ENCODE assay signal across 15 mouse cellular contexts in genomic region chr14:25591426-25591825, GRCm38 (mm10).
"Had no signal": no experiment of that assay in that cellular context is flagged by ENCODE, and none has a peak within 500 bp of the region (broad histone marks: within the 10 kb centered on the region; RNA-seq: fewer than 3 reads in every experiment).

No protein-coding gene starts in this region.

- H3K9me3 ChIP-seq: neural tube, embryonic 12.5 days; neural tube, embryonic 13.5 days; stomach, embryonic 15.5 days had no signal

- DNase-seq: retina, postnatal 1 day; right cerebral cortex, adult 18-20 months; right cerebral cortex, postnatal 14 days; right cerebral cortex, postnatal 25 days; right cerebral cortex, postnatal 4 days; spleen, adult 18-20 months; thymus, adult 18-20 months; thymus, adult 2 months; thymus, postnatal 14 days; thymus, postnatal 25 days; thymus, postnatal 36 days; thymus, postnatal 4 days had no signal

- H3K4me2 ChIP-seq: neural tube, embryonic 12.5 days; neural tube, embryonic 13.5 days; stomach, embryonic 15.5 days had no signal

- H3K36me3 ChIP-seq: stomach, embryonic 15.5 days had no signal

- H3K4me3 ChIP-seq: neural tube, embryonic 12.5 days; neural tube, embryonic 13.5 days; stomach, embryonic 15.5 days had no signal

- H3K9ac ChIP-seq: neural tube, embryonic 12.5 days; neural tube, embryonic 13.5 days; stomach, embryonic 15.5 days had no signal

- H3K27ac ChIP-seq: neural tube, embryonic 12.5 days; neural tube, embryonic 13.5 days; stomach, embryonic 15.5 days had no signal

- H3K27me3 ChIP-seq: neural tube, embryonic 12.5 days; neural tube, embryonic 13.5 days; stomach, embryonic 15.5 days had no signal
